Mouse (Mus musculus) kidney, embryonic 15.5 days (tissue): ENCODE data around the gene Tspan5. TPM values are rescaled to one million over a fixed set of nuclear protein-coding genes. Genes with fewer than 3 reads are reported as not detected.

Experiments
- ATAC-seq: fragments of 200-750 bp; cut with Nextera tagmentation; replicated peaks from 2 replicates; pipeline ENCODE4 v1.8.0; 2017; ENCODE audit warnings: moderate TSS enrichment; ENCODE audit not compliant: low FRiP score
- H3K27ac ChIP-seq: fragments of 300-500 bp; sonication (generic); 2 replicates; pipeline ENCODE4 v1.5.1; 2015; ENCODE audit warnings: mild to moderate bottlenecking, inconsistent platforms
- H3K27me3 ChIP-seq: fragments of 300-500 bp; sonication (generic); 2 replicates; pipeline ENCODE4 v1.6.1; 2015; ENCODE audit warnings: inconsistent platforms
- H3K36me3 ChIP-seq: fragments of 300-500 bp; sonication (generic); 2 replicates; pipeline ENCODE4 v1.6.1; 2015; ENCODE audit warnings: inconsistent platforms
- H3K4me1 ChIP-seq: fragments of 300-500 bp; sonication (generic); 2 replicates; pipeline ENCODE4 v1.6.1; 2015; ENCODE audit warnings: inconsistent platforms
- H3K4me2 ChIP-seq: fragments of 300-500 bp; sonication (generic); 2 replicates; pipeline ENCODE4 v1.6.1; 2015; ENCODE audit warnings: moderate library complexity, mild to moderate bottlenecking, inconsistent platforms
- H3K4me3 ChIP-seq: fragments of 300-500 bp; sonication (generic); replicated peaks from 2 replicates; pipeline ENCODE4 v1.5.1; 2015; ENCODE audit warnings: mild to moderate bottlenecking, inconsistent platforms
- H3K9ac ChIP-seq: fragments of 300-500 bp; sonication (generic); 2 replicates; pipeline ENCODE4 v1.6.1; 2015; ENCODE audit warnings: mild to moderate bottlenecking, inconsistent platforms
- H3K9me3 ChIP-seq: fragments of 300-500 bp; sonication (generic); replicated peaks from 2 replicates; pipeline ENCODE4 v1.6.1; 2016; ENCODE audit warnings: inconsistent platforms
- WGBS: fragments of 180-500 bp; shearing (Covaris S2); methylation state at CpG from one replicate; pipeline ENCODE4 v1.1.7; 2015; ENCODE audit warnings: mixed read lengths; 5-methylcytosine and 5-hydroxymethylcytosine counted together
- polyA plus RNA-seq: library from polyadenylated mRNA; unstranded; fragments of >200 nt; fragmentation: Nextera tagmentation; extraction: Ambion mirVana; gene quantifications from 2 replicates; pipeline ENCODE4 v1.2.1, GENCODE M21; 2015

Gene Tspan5
- polyA plus RNA-seq, 1 experiment from 2014 or later = 26.3 TPM

DNA sequence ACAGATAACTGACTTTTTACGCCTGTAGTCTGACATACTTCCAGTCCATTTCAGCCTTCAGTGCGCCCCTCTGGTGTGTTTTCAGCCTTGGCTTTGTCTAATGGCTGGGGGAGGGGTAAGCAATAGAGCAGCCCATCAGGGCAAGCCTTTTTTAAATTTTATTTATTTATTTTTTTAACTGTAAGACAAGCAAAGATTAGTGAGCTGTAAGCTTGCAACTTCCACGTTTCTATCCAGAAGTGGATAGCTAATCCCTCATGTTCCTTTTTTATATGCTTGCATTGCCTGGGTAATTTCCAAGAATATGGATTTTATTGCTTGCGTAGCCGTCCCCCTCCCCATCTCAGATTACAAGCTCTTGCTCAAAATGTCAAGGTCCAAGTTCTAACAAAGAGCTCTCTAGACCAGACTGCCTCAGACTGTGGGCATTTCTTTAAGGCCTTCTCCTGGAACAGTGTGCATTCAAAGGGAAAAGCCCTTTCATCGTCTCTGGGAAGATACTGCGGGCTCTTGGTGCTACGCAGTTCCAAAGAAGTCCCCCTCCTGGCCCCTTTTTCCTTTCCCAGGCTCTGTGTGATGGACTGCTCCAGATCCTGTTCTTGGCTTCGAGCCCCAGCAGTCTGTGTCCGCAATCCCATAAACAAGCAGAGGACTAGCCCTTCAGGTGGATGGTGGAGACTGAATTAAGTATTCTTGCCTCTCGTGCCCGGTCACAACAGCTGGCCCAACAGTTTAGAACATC, 116.0 kb downstream of the Tspan5 start:
- Histone ChIP-seq H3K36me3 (no peaks in the 10 kb centered on the region), H3K9me3 (no peaks in the 10 kb centered on the region), H3K4me1 (peaks cover 51% of the 10 kb centered on the region), H3K4me2 (peak overlapping the region; percentile 10; the same call in 1 of the 2 replicates), H3K4me3 (no peak overlapping the region), H3K9ac (no peak overlapping the region), H3K27ac (peak overlapping the region; percentile 49; the same call in 1 of the 2 replicates), H3K27me3 (no peaks in the 10 kb centered on the region)
- ATAC-seq = no peak; the same call in 1 of the 2 replicates
- WGBS = 38% methylated on average over 12 of the region's 12 CpGs

DNA sequence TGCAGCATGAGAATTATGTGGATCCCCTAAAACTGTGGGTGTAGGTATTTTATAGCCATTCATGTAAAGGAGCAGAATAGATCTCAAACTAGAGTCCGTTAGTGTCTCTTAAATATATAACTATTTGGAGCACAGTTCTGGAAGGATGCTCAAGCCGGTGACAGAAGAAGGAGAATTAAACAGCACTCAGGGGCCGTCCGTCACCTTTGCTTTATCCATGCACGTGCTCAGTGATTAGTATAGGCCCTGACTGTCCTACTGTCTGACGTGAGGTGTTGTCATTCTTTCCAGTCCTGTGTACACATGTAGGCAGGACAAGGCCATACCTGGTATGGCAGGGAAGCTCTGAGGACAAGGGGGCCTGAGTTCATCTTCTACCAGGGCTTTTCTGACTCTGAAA, 116.7 kb downstream of the Tspan5 start:
- no peak for ATAC-seq
- no peak overlapping the region for H3K4me2 ChIP-seq
- no peak overlapping the region for H3K9ac ChIP-seq
- no peak overlapping the region for H3K4me3 ChIP-seq
- H3K9me3 ChIP-seq = no peaks in the 10 kb centered on the region
- peaks cover 51% of the 10 kb centered on the region for H3K4me1 ChIP-seq
- H3K27ac ChIP-seq = peak overlapping the region; percentile 49; the same call in 1 of the 2 replicates
- WGBS = 81% methylated on average over 6 of the region's 6 CpGs
- H3K36me3 ChIP-seq = no peaks in the 10 kb centered on the region
- no peaks in the 10 kb centered on the region for H3K27me3 ChIP-seq

DNA sequence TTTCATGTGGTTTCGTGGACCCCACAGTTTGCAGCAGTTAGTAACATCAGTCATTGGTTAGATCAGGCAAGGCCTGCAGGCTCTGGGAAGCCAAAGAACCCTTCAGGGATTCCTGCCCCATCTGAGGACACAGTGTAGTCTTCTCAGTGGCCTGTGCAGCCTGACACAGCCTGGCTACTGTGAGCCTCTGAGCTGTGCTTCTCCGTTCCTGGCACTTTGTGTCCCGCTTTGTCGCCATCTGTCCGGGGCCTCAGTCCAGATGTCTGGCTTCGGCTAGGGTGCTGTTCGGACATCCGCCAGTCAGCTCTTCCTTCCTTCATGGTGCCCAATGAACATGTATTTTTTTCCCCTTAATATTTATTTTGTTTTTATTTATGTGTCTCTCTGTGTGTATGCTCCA, 117.2 kb downstream of the Tspan5 start:
- Histone ChIP-seq H3K9ac (no peak overlapping the region), H3K4me2 (no peak overlapping the region), H3K27ac (no peak overlapping the region), H3K4me3 (no peak overlapping the region), H3K9me3 (no peaks in the 10 kb centered on the region), H3K4me1 (peaks cover 51% of the 10 kb centered on the region), H3K36me3 (no peaks in the 10 kb centered on the region), H3K27me3 (no peaks in the 10 kb centered on the region)
- 85% methylated on average over 8 of the region's 8 CpGs for WGBS
- 0 out of 2 replicates have a peak, but pooled peaks have one; percentile 32 for ATAC-seq

DNA sequence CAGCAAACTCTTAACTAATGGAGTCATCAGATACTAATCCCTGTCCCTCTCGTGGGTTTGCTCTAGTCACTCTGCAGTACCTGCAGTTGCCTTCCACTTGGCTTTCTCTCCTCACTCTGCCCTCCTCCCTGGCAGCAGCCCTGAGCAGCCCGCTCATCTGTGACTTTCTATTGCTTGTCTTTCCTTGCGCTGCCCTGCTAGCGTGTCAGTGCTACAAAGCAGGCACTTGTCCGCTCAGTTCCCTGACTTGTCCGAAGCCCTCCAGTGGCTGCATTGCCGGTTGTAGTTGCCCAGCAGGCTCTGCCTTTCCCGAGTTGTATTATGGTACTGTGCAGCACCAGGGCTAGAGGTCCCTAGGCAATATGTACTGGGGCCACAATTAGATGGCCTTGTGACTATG, 117.7 kb downstream of the Tspan5 start:
- H3K4me2 ChIP-seq = no peak overlapping the region
- peak; percentile 72 for ATAC-seq
- no peak overlapping the region for H3K9ac ChIP-seq
- H3K4me1 ChIP-seq = peaks cover 48% of the 10 kb centered on the region
- H3K9me3 ChIP-seq = no peaks in the 10 kb centered on the region
- H3K27me3 ChIP-seq = no peaks in the 10 kb centered on the region
- H3K4me3 ChIP-seq = no peak overlapping the region
- 39% methylated on average over 8 of the region's 8 CpGs for WGBS
- H3K27ac ChIP-seq = no peak overlapping the region
- H3K36me3 ChIP-seq = no peaks in the 10 kb centered on the region

DNA sequence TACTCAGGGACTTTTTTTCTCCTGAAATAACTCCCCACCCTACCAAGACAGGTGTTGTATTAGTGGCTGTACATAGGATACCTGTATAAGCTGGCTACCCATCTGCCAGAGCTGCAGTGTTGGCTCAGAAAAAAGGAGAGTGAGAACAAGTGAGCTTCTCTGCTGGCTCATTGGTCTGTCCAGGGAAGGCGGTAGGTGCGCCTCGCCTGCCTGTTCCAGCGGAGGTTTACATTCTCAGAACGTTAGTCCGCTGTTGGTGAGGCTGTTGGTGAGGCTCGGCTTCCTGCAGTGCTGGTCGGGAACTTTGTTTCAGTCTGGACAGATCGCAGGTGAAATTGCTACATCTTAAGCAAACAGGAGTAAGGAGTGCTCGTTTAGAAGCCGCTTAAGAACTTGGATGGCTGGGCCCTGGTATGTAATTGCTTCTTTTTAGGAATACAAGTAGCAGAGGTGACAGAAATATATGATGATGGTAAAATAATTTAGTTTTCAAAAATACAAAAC, 118.3 kb downstream of the Tspan5 start:
- no peak overlapping the region for H3K9ac ChIP-seq
- no peak overlapping the region for H3K4me2 ChIP-seq
- no peaks in the 10 kb centered on the region for H3K36me3 ChIP-seq
- H3K27me3 ChIP-seq = no peaks in the 10 kb centered on the region
- H3K9me3 ChIP-seq = no peaks in the 10 kb centered on the region
- peaks cover 46% of the 10 kb centered on the region for H3K4me1 ChIP-seq
- no peak overlapping the region for H3K4me3 ChIP-seq
- no peak overlapping the region for H3K27ac ChIP-seq
- no peak for ATAC-seq
- WGBS = 72% methylated on average over 11 of the region's 11 CpGs

DNA sequence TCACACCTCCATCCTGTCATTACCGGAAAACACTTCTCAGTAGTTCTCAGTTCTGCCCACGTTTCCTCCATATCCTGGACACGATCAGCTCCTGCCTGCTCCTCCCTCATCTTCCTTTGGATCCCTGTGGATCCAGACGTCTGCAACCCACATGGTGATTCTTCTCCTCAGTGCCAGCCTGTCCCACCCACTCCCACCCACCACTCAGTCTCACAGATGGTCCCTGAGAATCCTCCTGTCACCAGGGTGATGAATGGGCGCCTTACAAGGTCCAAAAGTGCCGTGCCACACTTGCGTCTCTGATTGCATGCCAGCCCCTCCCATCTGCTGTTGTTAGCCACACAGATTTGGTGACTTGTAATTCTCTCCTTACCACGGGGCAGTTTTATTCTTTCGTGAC, 119.0 kb downstream of the Tspan5 start:
- WGBS = 34% methylated on average over 9 of the region's 9 CpGs
- no peak overlapping the region for H3K9ac ChIP-seq
- no peaks in the 10 kb centered on the region for H3K9me3 ChIP-seq
- peaks cover 44% of the 10 kb centered on the region for H3K4me1 ChIP-seq
- H3K27ac ChIP-seq = no peak overlapping the region
- H3K4me2 ChIP-seq = no peak overlapping the region
- H3K27me3 ChIP-seq = no peaks in the 10 kb centered on the region
- ATAC-seq = no peak
- no peaks in the 10 kb centered on the region for H3K36me3 ChIP-seq
- H3K4me3 ChIP-seq = no peak overlapping the region

DNA sequence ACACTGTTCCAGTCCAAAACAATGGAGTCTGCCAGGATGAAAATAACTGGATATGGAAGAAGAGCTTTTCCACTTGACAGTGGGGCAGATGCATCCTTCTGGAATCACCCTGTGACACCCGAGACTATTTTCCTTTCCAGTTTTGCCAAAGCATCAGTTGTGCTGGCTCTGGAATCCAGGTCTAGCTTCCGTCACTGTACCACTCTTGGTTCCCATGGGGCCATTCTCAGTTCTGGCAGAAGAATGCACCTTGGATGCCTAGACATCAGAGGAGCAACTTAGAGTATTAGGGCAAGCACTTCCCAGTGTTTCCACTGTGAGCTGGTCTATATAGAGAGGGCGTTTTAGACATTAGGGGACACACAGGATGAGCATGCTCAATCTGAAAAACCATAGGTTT, 119.6 kb downstream of the Tspan5 start:
- Histone ChIP-seq H3K4me3 (no peak overlapping the region), H3K4me1 (peaks cover 42% of the 10 kb centered on the region), H3K9me3 (no peaks in the 10 kb centered on the region), H3K4me2 (no peak overlapping the region), H3K36me3 (no peaks in the 10 kb centered on the region), H3K27ac (no peak overlapping the region), H3K27me3 (no peaks in the 10 kb centered on the region), H3K9ac (no peak overlapping the region)
- WGBS = 79% methylated on average over 3 of the region's 3 CpGs
- no peak for ATAC-seq

DNA sequence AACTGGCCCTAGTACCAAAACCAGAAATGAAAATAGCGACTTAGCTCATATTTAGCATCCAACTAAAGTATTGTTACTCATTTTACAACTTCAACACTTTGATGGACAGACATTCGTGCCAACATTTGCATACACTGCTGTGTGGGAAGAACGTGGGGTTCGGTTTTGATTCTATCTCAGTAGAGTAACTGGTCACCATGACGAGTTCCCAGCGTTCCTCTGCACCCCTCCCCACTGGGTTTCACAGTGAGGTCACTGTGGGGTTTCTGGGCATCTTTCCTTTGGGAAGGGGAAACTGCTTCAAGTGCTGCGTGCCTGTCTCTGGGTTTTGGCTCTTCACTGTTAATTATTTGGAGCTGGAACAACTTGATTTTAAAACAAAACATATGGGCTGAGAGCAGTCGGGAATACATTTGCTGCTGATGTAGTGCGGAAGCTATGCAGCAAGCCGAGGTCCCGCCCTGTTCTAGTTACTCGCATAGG, 122.2 kb downstream of the Tspan5 start:
- Histone ChIP-seq H3K27ac (no peak overlapping the region), H3K4me2 (no peak overlapping the region), H3K9ac (no peak overlapping the region), H3K27me3 (no peaks in the 10 kb centered on the region), H3K4me3 (no peak overlapping the region), H3K36me3 (no peaks in the 10 kb centered on the region), H3K9me3 (no peaks in the 10 kb centered on the region), H3K4me1 (peaks cover 16% of the 10 kb centered on the region)
- WGBS = 85% methylated on average over 12 of the region's 12 CpGs
- ATAC-seq = no peak

DNA sequence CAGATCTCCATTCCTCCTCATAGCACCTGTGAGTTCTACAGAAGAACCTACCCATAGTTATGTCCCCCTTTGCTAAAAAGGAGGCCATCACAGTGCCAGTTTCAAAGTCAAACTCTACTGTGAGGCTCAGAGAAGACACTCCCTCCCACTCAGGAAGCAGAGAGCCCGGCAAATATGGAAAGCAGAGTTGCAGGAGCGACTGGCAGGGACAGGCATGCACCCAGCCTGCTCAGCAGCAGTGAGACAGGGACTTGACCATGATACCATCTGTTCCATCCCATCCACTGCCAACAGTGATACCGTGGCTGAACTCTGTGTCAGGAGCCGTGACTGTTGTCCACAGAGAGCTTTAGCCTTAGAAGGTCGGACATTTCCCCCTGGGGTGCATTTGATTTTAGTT, 123.3 kb downstream of the Tspan5 start:
- Histone ChIP-seq H3K4me1 (peaks cover 5% of the 10 kb centered on the region), H3K4me2 (no peak overlapping the region), H3K36me3 (no peaks in the 10 kb centered on the region), H3K9me3 (no peaks in the 10 kb centered on the region), H3K27me3 (no peaks in the 10 kb centered on the region), H3K4me3 (no peak overlapping the region), H3K9ac (no peak overlapping the region), H3K27ac (no peak overlapping the region)
- ATAC-seq = no peak
- 87% methylated on average over 5 of the region's 5 CpGs for WGBS

DNA sequence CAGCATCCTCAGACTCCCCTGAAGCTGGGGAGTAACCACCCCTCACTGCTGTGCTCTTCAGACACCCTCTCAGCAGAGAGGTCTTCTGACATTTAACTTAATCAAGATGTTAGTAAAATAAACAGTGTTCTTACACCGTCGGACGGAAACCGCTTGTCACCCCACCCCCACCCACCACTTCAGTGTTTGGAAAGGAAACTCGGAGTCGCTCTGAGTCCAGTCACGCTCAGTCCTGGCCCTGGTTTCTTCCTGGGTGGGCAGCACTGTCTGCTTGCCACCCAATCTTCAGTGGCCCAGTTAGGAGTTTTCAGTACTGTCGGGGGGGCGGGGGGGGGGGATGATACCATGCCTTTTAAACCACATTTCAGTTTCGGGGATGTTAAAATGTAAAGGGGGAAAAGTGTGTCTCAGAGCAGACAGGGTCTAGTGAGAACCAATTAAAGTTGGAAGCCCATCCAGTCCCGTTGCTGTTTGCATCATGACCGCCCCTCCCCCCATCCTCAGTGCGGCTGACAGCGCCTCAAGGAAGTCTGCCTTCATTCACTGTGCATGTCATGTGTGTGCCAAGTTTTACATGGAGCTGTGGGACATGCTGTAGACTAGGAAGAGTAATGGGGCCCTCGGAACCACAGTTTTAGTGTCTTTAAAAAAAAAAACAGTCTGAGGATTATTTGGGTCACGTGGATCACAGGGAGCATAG, 125.3 kb downstream of the Tspan5 start:
- Histone ChIP-seq H3K27ac (no peak overlapping the region), H3K4me1 (no peaks in the 10 kb centered on the region; the same call in 1 of the 2 replicates), H3K4me2 (no peak overlapping the region), H3K27me3 (no peaks in the 10 kb centered on the region), H3K9ac (no peak overlapping the region), H3K9me3 (no peaks in the 10 kb centered on the region), H3K36me3 (no peaks in the 10 kb centered on the region), H3K4me3 (no peak overlapping the region)
- WGBS = 76% methylated on average over 16 of the region's 16 CpGs
- ATAC-seq = 0 out of 2 replicates have a peak, but pooled peaks have one; percentile 33

DNA sequence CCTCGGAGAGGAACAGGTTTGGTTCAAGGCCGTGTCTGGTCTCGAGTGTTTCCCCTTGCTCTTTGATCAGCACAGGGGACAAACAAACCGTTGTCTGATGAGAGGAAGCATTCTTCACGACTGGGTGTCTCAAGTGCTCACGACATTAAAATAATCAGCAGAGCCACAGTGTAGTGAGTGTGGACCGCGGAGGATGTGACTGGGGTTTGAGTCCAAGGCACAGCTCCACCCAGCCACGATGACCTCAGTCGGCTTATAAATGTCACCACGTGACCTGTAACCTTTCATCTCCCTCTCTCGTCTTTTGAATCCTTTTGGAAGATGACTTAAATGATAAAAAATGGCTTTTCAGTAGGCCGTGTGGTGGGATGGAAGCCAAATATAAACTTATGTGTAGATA, 126.4 kb downstream of the Tspan5 start:
- Histone ChIP-seq H3K27me3 (no peaks in the 10 kb centered on the region), H3K4me3 (no peak overlapping the region), H3K27ac (no peak overlapping the region), H3K4me2 (no peak overlapping the region), H3K9me3 (no peaks in the 10 kb centered on the region), H3K36me3 (no peaks in the 10 kb centered on the region), H3K9ac (no peak overlapping the region), H3K4me1 (no peaks in the 10 kb centered on the region; the same call in 1 of the 2 replicates)
- ATAC-seq = no peak
- 71% methylated on average over 13 of the region's 13 CpGs for WGBS

DNA sequence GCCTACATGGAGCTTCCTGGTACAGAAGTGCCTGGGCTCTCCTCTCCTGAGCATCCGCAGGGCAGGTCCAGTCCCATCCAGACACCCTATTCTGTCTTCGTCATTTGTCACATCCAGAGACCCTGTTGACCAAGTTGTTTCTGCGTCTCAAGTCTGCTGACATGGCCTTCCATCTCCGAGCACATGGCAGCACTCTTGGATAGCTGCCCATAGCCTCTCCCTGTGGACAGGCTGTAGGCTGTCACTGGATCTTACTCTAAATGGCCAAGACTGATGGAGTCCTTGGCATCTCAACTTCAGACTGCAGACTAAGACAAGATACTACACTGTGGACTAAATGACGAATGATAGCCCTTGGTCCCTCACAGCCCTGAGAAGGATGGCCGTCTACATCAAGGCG, 133.3 kb downstream of the Tspan5 start:
- Histone ChIP-seq H3K4me1 (0 out of 2 replicates have a peak, but pooled peaks cover 2% of the 10 kb centered on the region), H3K27ac (no peak overlapping the region), H3K4me2 (no peak overlapping the region), H3K9ac (no peak overlapping the region), H3K27me3 (no peaks in the 10 kb centered on the region), H3K4me3 (no peak overlapping the region), H3K36me3 (no peaks in the 10 kb centered on the region; the same call in 1 of the 2 replicates), H3K9me3 (no peaks in the 10 kb centered on the region)
- ATAC-seq = no peak
- 90% methylated on average over 7 of the region's 7 CpGs for WGBS
